Mouse (Mus musculus) cerebellum, adult 2 months (tissue): ENCODE results near the gene Scd3. TPM values are rescaled to one million over a fixed set of nuclear protein-coding genes. Genes with fewer than 3 reads are reported as not detected.

ENCODE experiments used
- DNase-seq, 2 experiments: peaks; one replicate each; pipeline ENCODE4 v3.0.0; 2021
- H3K27ac ChIP-seq: fragments of 200-500 bp; 2 replicates; pipeline ENCODE4 v1.5.1; 2012; ENCODE audit warnings: low read length, control low read depth, inconsistent platforms; ENCODE audit not compliant: insufficient read depth
- H3K27me3 ChIP-seq: fragments of 200-500 bp; 2 replicates; pipeline ENCODE4 v1.6.1; 2012; ENCODE audit warnings: inconsistent platforms, mild to moderate bottlenecking, low read length, moderate library complexity; ENCODE audit not compliant: control insufficient read depth, insufficient read depth
- H3K4me1 ChIP-seq: fragments of 200-500 bp; 2 replicates; pipeline ENCODE4 v1.6.1; 2011; ENCODE audit warnings: low read length; ENCODE audit not compliant: control insufficient read depth, insufficient read depth
- H3K4me3 ChIP-seq: fragments of 200-500 bp; replicated peaks from 2 replicates; pipeline ENCODE3; 2011; ENCODE audit warnings: mild to moderate bottlenecking, low read depth, low read length, control low read depth; ENCODE audit not compliant: insufficient read depth
- CTCF ChIP-seq: fragments of 200-500 bp; IDR thresholded peaks from 2 replicates; pipeline ENCODE4 v1.5.1; 2011; ENCODE audit warnings: low read depth, mild to moderate bottlenecking, control low read depth, low read length, moderate library complexity, borderline replicate concordance; ENCODE audit not compliant: insufficient read depth
- POLR2A ChIP-seq: fragments of 200-500 bp; IDR thresholded peaks from 2 replicates; pipeline ENCODE4 v1.6.1; 2011; ENCODE audit warnings: low read length, control low read depth, borderline replicate concordance; ENCODE audit not compliant: insufficient read depth
- WGBS: fragments of 180-500 bp; shearing (Covaris S2); methylation state at CpG from one replicate; pipeline ENCODE4 v1.1.7; 2018; 5-methylcytosine and 5-hydroxymethylcytosine counted together
- polyA plus RNA-seq: library from polyadenylated mRNA; depleted of rRNA; stranded (reverse); fragments of >200 nt; gene quantifications from 2 replicates; pipeline ENCODE4 v1.2.3, GENCODE M21; 2012; rRNA removed

The Scd3 gene
- polyA plus RNA-seq = 20.5 and 20.9 TPM in 2 replicates

GRCm38 (mm10) chr19:44203015-44203564 lies at the start of gene Scd3:
Gene Scd3, plus strand, starts transcription at chr19:44203269.
- DNase-seq = no peak
- Histone ChIP-seq H3K27me3 (no peaks in the 10 kb centered on the region), H3K4me1 (no peaks in the 10 kb centered on the region), H3K4me3 (no peak within 1 kb of the TSS), H3K27ac (no peak within 1 kb of the TSS)
- 94% methylated on average over 9 of the region's 9 CpGs for WGBS
- TF ChIP-seq POLR2A (no peak), CTCF (no peak)

- Histone ChIP-seq H3K4me1 (no peaks in the 10 kb centered on the region), H3K4me3 (no peak overlapping the region), H3K27ac (no peak overlapping the region), H3K27me3 (no peaks in the 10 kb centered on the region; the same call in 1 of the 2 replicates)
- TF ChIP-seq POLR2A (no peak), CTCF (no peak)
- DNase-seq = no peak
- WGBS = 76% methylated on average over 5 of the region's 5 CpGs
Measured at GRCm38 (mm10) chr19:44153781-44154180, 49.3 kb upstream of the Scd3 start.

GRCm38 (mm10) chr19:44157005-44157404 lies 46.1 kb upstream of the Scd3 start:
- H3K4me3 ChIP-seq = no peak overlapping the region
- H3K4me1 ChIP-seq = no peaks in the 10 kb centered on the region
- WGBS = 89% methylated on average over 10 of the region's 10 CpGs
- no peak overlapping the region for H3K27ac ChIP-seq
- no peak for DNase-seq
- no peak for TF ChIP-seq POLR2A
- no peak for TF ChIP-seq CTCF
- H3K27me3 ChIP-seq = no peaks in the 10 kb centered on the region; the same call in 1 of the 2 replicates

GRCm38 (mm10) chr19:44159386-44159785 lies 43.7 kb upstream of the Scd3 start:
- 85% methylated on average over 3 of the region's 3 CpGs for WGBS
- no peaks in the 10 kb centered on the region for H3K4me1 ChIP-seq
- no peak for TF ChIP-seq CTCF
- no peak for TF ChIP-seq POLR2A
- no peak overlapping the region for H3K4me3 ChIP-seq
- DNase-seq = no peak
- H3K27me3 ChIP-seq = no peaks in the 10 kb centered on the region; the same call in 1 of the 2 replicates
- H3K27ac ChIP-seq = no peak overlapping the region

GRCm38 (mm10) chr19:44161515-44161914 lies 41.6 kb upstream of the Scd3 start:
- Histone ChIP-seq H3K27ac (no peak overlapping the region), H3K27me3 (no peaks in the 10 kb centered on the region; the same call in 1 of the 2 replicates), H3K4me1 (no peaks in the 10 kb centered on the region), H3K4me3 (no peak overlapping the region)
- WGBS = 9% methylated on average over 3 of the region's 3 CpGs
- no peak for TF ChIP-seq CTCF
- TF ChIP-seq POLR2A = no peak
- no peak for DNase-seq

- TF ChIP-seq CTCF (no peak), POLR2A (no peak)
- Histone ChIP-seq H3K4me3 (no peak overlapping the region), H3K27ac (no peak overlapping the region), H3K27me3 (no peaks in the 10 kb centered on the region), H3K4me1 (no peaks in the 10 kb centered on the region)
- no peak for DNase-seq
- WGBS = 35% methylated on average over 8 of the region's 8 CpGs
Measured at GRCm38 (mm10) chr19:44174835-44175234, 28.2 kb upstream of the Scd3 start.

- Histone ChIP-seq H3K4me3 (no peak overlapping the region), H3K4me1 (no peaks in the 10 kb centered on the region), H3K27me3 (no peaks in the 10 kb centered on the region), H3K27ac (no peak overlapping the region)
- DNase-seq = no peak
- WGBS = 92% methylated on average over 3 of the region's 3 CpGs
- no peak for TF ChIP-seq CTCF
Measured at GRCm38 (mm10) chr19:44176741-44177140, 26.3 kb upstream of the Scd3 start.

GRCm38 (mm10) chr19:44180502-44180901 lies 22.6 kb upstream of the Scd3 start:
- WGBS = 57% methylated on average over 1 of the region's 1 CpGs
- Histone ChIP-seq H3K4me3 (no peak overlapping the region), H3K27ac (no peak overlapping the region), H3K4me1 (no peaks in the 10 kb centered on the region), H3K27me3 (no peaks in the 10 kb centered on the region)
- no peak for DNase-seq
- TF ChIP-seq POLR2A (no peak), CTCF (no peak)
